Mouse (Mus musculus): Measurements from ENCODE around the gene Vmn1r227. TPM values are rescaled to one million over a fixed set of nuclear protein-coding genes. Genes with fewer than 3 reads are reported as not detected.

Vmn1r227 gene
- not detected in 2 replicates for polyA plus RNA-seq (2015; fragmentation: Nextera tagmentation; extraction: Ambion mirVana)

DNA sequence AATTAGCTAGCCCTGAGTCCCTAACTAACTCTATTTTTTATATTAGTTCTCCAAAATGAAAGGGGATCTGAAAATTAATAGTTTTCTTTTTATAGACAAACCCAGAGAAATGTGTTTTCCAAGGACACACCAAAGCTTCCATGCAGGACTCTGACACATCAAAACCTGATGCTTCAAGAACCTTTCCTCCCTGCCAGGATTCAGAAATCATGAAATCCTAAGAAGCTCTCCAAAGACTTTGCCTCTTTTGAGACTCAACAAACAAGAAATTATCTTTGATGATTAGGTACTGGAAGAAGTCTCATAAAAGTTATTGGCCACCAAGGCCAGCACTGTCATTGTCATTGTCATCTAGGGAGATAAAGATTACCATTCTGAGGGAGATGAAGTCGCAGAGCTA is at the start of gene Vmn1r227:
Gene Vmn1r227, plus strand, starts transcription at position 301 of the 400 bp plus-strand sequence.
- 43% methylated on average over 1 of the region's 1 CpGs for WGBS
- no peaks in the 10 kb centered on the region for H3K27me3 ChIP-seq
- no peak for ATAC-seq (ENCODE audit: insufficient number of reproducible peaks, insufficient read depth, low FRiP score, low TSS enrichment, low read depth)
- no peak within 1 kb of the TSS for H3K9ac ChIP-seq
- H3K27ac ChIP-seq: no peak within 1 kb of the TSS
- no peak within 1 kb of the TSS for H3K4me3 ChIP-seq
- H3K4me1 ChIP-seq: no peaks in the 10 kb centered on the region
- no peak within 1 kb of the TSS for H3K4me2 ChIP-seq
- H3K36me3 ChIP-seq: no peaks in the 10 kb centered on the region
- 0 out of 2 replicates have a peak, but pooled peaks cover 9% of the 10 kb centered on the region for H3K9me3 ChIP-seq

DNA sequence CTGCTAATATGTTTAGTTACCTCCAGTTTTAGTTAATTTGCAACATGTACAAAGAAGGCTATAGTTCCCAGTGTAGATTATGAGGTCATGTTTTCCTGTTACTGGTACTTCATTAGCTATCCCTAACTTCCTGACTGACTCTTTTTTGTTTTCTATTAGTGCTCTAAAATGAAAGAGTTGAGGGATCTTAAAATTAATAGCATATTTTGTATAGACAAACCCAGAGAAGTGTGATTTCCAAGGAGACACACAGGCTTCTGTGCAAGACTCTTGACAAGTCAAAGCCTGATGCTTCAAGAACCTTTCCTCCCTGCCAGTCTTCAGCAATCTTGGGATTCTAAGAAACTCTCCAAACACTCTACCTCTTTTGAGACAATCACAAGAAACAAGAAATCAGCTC is 47.1 kb upstream of the Vmn1r227 start, which contains the start of gene Vmn1r226:
Gene Vmn1r226, plus strand, starts transcription at position 301 of the 400 bp plus-strand sequence.
- Histone ChIP-seq H3K4me2 (no peak within 1 kb of the TSS), H3K9me3 (no peaks in the 10 kb centered on the region; the same call in 1 of the 2 replicates), H3K4me3 (no peak within 1 kb of the TSS), H3K27ac (no peak within 1 kb of the TSS), H3K27me3 (no peaks in the 10 kb centered on the region), H3K4me1 (no peaks in the 10 kb centered on the region), H3K9ac (no peak within 1 kb of the TSS), H3K36me3 (no peaks in the 10 kb centered on the region)
- no peak for ATAC-seq (ENCODE audit: insufficient number of reproducible peaks, insufficient read depth, low FRiP score, low TSS enrichment, low read depth)

DNA sequence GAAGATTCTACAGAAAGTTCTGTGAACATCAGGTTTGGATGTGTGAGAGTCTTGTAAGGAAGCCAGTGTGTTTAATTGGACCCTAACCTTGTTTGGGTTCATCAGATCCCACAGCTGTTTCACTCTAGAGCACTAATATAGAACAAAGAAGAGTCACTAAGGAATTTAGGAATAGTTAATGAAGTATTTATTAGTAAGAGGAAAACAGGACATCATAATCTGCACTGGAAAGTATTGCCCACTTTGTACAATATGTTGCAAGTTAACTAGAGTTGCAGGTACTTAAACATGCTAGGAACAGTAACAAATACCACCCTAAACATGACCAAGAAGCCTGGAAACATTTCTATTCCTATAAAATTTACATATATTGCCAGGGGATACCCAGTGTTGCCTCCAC is 56.4 kb downstream of the Vmn1r227 start, which contains the start of gene Vmn1r228:
Gene Vmn1r228, minus strand, starts transcription at position 101 of the 400 bp plus-strand sequence.
- Histone ChIP-seq H3K4me2 (no peak within 1 kb of the TSS), H3K4me1 (no peaks in the 10 kb centered on the region), H3K9ac (no peak within 1 kb of the TSS), H3K9me3 (peaks cover 8% of the 10 kb centered on the region; the same call in 1 of the 2 replicates), H3K27ac (no peak within 1 kb of the TSS), H3K4me3 (no peak within 1 kb of the TSS), H3K27me3 (no peaks in the 10 kb centered on the region), H3K36me3 (no peaks in the 10 kb centered on the region)
- no peak for ATAC-seq (ENCODE audit: insufficient number of reproducible peaks, insufficient read depth, low FRiP score, low TSS enrichment, low read depth)

Other genes with a start within 250 kb of the Vmn1r227 start
- not detected in 2 replicates for gene Vmn2r108, start 248.5 kb upstream of the Vmn1r227 start, polyA plus RNA-seq (2015; fragmentation: Nextera tagmentation; extraction: Ambion mirVana)
- gene Vmn1r225, start 231.7 kb upstream of the Vmn1r227 start, polyA plus RNA-seq (2015; fragmentation: Nextera tagmentation; extraction: Ambion mirVana): not detected in 2 replicates
- not detected in 2 replicates for gene Vmn2r109, start 165.1 kb upstream of the Vmn1r227 start, polyA plus RNA-seq (2015; fragmentation: Nextera tagmentation; extraction: Ambion mirVana)
- 0.03 TPM in 1 of 2 replicates, not detected in the other for gene Vmn2r110, start 133.4 kb upstream of the Vmn1r227 start, polyA plus RNA-seq (2015; fragmentation: Nextera tagmentation; extraction: Ambion mirVana)
- gene Fpr-rs3, start 105.0 kb upstream of the Vmn1r227 start, polyA plus RNA-seq (2015; fragmentation: Nextera tagmentation; extraction: Ambion mirVana): not detected in 2 replicates
- gene Vmn1r226, start 47.0 kb upstream of the Vmn1r227 start, polyA plus RNA-seq (2015; fragmentation: Nextera tagmentation; extraction: Ambion mirVana): not detected in 2 replicates
- not detected in 2 replicates for gene Vmn1r228, start 56.3 kb downstream of the Vmn1r227 start, polyA plus RNA-seq (2015; fragmentation: Nextera tagmentation; extraction: Ambion mirVana)
- gene Vmn1r229, start 81.7 kb downstream of the Vmn1r227 start, polyA plus RNA-seq (2015; fragmentation: Nextera tagmentation; extraction: Ambion mirVana): not detected in 2 replicates
- not detected in 2 replicates for gene Vmn1r230, start 110.6 kb downstream of the Vmn1r227 start, polyA plus RNA-seq (2015; fragmentation: Nextera tagmentation; extraction: Ambion mirVana)
- not detected in 2 replicates for gene Vmn1r231, start 175.2 kb downstream of the Vmn1r227 start, polyA plus RNA-seq (2015; fragmentation: Nextera tagmentation; extraction: Ambion mirVana)
- not detected in 2 replicates for gene Vmn1r232, start 189.9 kb downstream of the Vmn1r227 start, polyA plus RNA-seq (2015; fragmentation: Nextera tagmentation; extraction: Ambion mirVana)
- gene Ppp2r1a, start 215.5 kb downstream of the Vmn1r227 start, polyA plus RNA-seq (2015; fragmentation: Nextera tagmentation; extraction: Ambion mirVana): 371 and 387 TPM in 2 replicates

Measured in embryonic facial prominence, embryonic 13.5 days (tissue).